Mouse (Mus musculus): ENCODE measurements around the gene Zfp575.

GRCm38 (mm10) chr7:24591735-24592134 is 4.3 kb upstream of the Zfp575 start:
- TF ChIP-seq POLR2A (IDR thresholded peaks at IDR 0.05; ENCODE audit: borderline replicate concordance, insufficient read depth, low read length) (no peak), CTCF (IDR thresholded peaks at IDR 0.05; ENCODE audit: borderline replicate concordance, insufficient read depth, low read depth, low read length) (no peak)

All from cerebellum, adult 2 months (tissue).